ENCODE assay signal across 8 mouse cellular contexts in the genomic region with DNA sequence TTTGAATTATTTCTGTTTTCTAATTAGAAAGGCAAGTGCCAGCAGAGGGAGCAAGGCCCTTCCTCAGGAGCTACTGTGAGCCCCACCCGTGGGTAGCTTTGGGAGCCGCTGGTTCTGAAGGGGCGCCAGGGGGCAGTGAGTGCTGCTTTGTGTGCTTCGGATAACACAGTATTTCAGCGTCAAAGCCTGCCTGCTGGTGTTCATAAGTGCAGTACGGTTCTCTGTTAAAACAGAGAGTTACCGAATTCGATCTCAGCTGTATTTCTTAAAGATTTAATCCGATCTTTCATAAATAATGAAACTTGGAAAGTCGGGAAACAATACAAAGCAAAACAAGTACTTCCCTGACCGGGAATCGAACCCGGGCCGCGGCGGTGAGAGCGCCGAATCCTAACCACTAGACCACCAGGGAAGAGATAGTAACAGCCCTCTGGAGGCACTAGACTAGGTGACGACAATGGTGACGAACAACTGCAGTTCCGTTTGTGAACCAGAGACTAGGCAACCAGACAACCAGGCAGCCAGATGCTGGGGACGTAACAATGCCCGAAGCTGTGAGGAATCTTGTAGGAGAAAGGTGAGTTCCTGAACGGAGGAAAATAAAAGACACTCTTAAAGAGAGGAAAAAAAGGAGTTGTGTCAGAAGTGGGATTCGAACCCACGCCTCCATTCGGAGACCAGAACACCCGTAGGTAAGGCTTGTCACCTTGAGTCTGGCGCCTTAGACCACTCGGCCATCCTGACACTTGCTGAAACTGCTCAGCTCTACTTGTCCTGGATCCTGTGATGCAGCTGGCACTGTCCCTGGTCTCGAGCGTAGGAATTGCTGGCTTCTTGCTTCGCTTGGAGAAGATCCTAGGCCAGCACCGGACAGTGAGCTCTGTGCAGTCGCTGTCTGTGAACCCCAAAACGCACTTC. TPM values are rescaled to one million over a fixed set of nuclear protein-coding genes. Genes with fewer than 3 reads are reported as not detected.
DNase-seq lines count a peak whose midpoint lies in the region; ATAC-seq and TF ChIP-seq lines count a peak whose summit lies in the region.

No protein-coding gene starts in this region.

- in situ Hi-C loops in ES-E14 (cut with MboI; ENCODE audit: low sequenced_read_pairs in 2 of 2, unreplicated experiment in 2 of 2): no loop called here

- WGBS in forebrain, embryonic 15.5 days: under 1% methylated on average over 36 of the region's 36 CpGs
- WGBS in lung, adult 2 months: under 1% methylated on average over 36 of the region's 36 CpGs

- TF ChIP-seq POLR2A in lung, adult 2 months (IDR thresholded peaks at IDR 0.05; ENCODE audit: borderline replicate concordance, extremely low read depth, low read depth, low read length): peak; percentile 46; the same call in 1 of the 2 replicates

- H3K4me2 ChIP-seq in forebrain, embryonic 15.5 days (replicated peaks): peak overlapping the region; percentile 74

- no peaks in the 10 kb centered on the region for H3K36me3 ChIP-seq in ES-E14 (ENCODE audit: control insufficient read depth, insufficient read depth, low read length, poor library complexity, severe bottlenecking)
- no peaks in the 10 kb centered on the region for H3K36me3 ChIP-seq in forebrain, embryonic 15.5 days

- H3K9me3 ChIP-seq in ES-E14 (ENCODE audit: control insufficient read depth, insufficient read depth, low read depth, low read length): no peaks in the 10 kb centered on the region
- no peaks in the 10 kb centered on the region for H3K9me3 ChIP-seq in forebrain, embryonic 15.5 days

- peak; percentile 97 for DNase-seq in ES-E14 (ENCODE audit: low read depth, low spot score)
- DNase-seq in cerebellum, adult 11-12 months: peak; percentile 96
- DNase-seq in heart, postnatal 25 days (ENCODE audit: low spot score): peak; percentile 92
- peak; percentile 98 to 100 for DNase-seq in layer of hippocampus, adult 18-20 months (ENCODE audit: low spot score in 2 of 2)
- DNase-seq in lung, adult 2 months: peak; percentile 99
- peak; percentile 86 to 94 for DNase-seq in thymus, adult 18-20 months

- H3K27me3 ChIP-seq in forebrain, embryonic 15.5 days: no peaks in the 10 kb centered on the region

- H3K9ac ChIP-seq in ES-E14 (ENCODE audit: insufficient read depth, low read depth, low read length, poor library complexity, severe bottlenecking): peak overlapping the region; percentile 64
- H3K9ac ChIP-seq in forebrain, embryonic 15.5 days (replicated peaks): peak overlapping the region; percentile 52

- ATAC-seq in forebrain, embryonic 15.5 days (replicated peaks): peak; percentile 89
- ATAC-seq in neutrophil, adult 5-6 weeks (ENCODE audit: extremely low read depth, insufficient number of reproducible peaks, low FRiP score, poor library complexity, severe bottlenecking): peak; percentile 85

- intact Hi-C loops in heart, postnatal 25 days (cut with DNase I): loop anchor here (5.0 to 10.0 kb wide), 3 partner anchors 125 to 200 kb away; partner anchors contain the start of genes Cnot8 and Olfr331

- peak overlapping the region; percentile 70 to 71 for H3K4me3 ChIP-seq in ES-E14 (ENCODE audit: insufficient read depth in 1 of 2, low read depth in 1 of 2, low read length in 2 of 2, poor library complexity in 1 of 2, severe bottlenecking in 1 of 2)
- H3K4me3 ChIP-seq in forebrain, embryonic 15.5 days: peak overlapping the region; percentile 73
- H3K4me3 ChIP-seq in lung, adult 2 months (replicated peaks; ENCODE audit: extremely low read depth, low read depth, low read length): peak overlapping the region; percentile 75

- no peak overlapping the region; the same call in 1 of the 2 replicates for H3K27ac ChIP-seq in ES-E14 (ENCODE audit: insufficient read depth, low read depth, low read length, poor library complexity, severe bottlenecking)
- H3K27ac ChIP-seq in forebrain, embryonic 15.5 days (replicated peaks): peak overlapping the region; percentile 89

- TF ChIP-seq CTCF in lung, adult 2 months (IDR thresholded peaks at IDR 0.05; ENCODE audit: insufficient read depth, low read length): peak; percentile 69

- H3K4me1 ChIP-seq in ES-E14 (ENCODE audit: control insufficient read depth in 2 of 2, insufficient read depth in 2 of 2, low read length in 2 of 2, poor library complexity in 1 of 2): 0 out of 4 replicates have a peak, but pooled peaks cover 0 to 2% of the 10 kb centered on the region in 2 experiments
- peaks cover 14% of the 10 kb centered on the region for H3K4me1 ChIP-seq in forebrain, embryonic 15.5 days
- peaks cover 5% of the 10 kb centered on the region for H3K4me1 ChIP-seq in lung, adult 2 months (ENCODE audit: control insufficient read depth, insufficient read depth, low read length)

TF ChIP-seq in ES-E14, 5 proteins besides CTCF, POLR2A, EP300 and RAD21:
- TF ChIP-seq ZNF384 (IDR thresholded peaks at IDR 0.05; ENCODE audit: low read depth, low read length) (no peak), MAFK (IDR thresholded peaks at IDR 0.05; ENCODE audit: insufficient read depth, low read depth, low read length) (peak; percentile 81), HCFC1 (IDR thresholded peaks at IDR 0.05; ENCODE audit: borderline replicate concordance, insufficient read depth, low read length) (peak; percentile 64; the same call in 1 of the 2 replicates)

RNA-seq across cellular contexts. Expression of gene Zfp692, which starts 4.8 kb away (rescaled TPM):
- total RNA-seq in ES-E14 (2012; rRNA removed): 28.0 and 43.2 TPM in 2 replicates
- 34.0 and 34.3 TPM in 2 replicates for polyA plus RNA-seq in forebrain, embryonic 15.5 days (2015; fragmentation: Nextera tagmentation; extraction: Ambion mirVana)
- 1 to 10 TPM; 3.7 to 4.1 TPM for total RNA-seq in heart, postnatal 25 days (2021)
- 10 to 100 TPM; 24.4 to 25.9 TPM for total RNA-seq in layer of hippocampus, adult 18-20 months (2021)
- 17.0 and 24.1 TPM in 2 replicates for polyA plus RNA-seq in lung, adult 2 months (2012; rRNA removed)
- 18.3 and 21.7 TPM in 2 replicates for total RNA-seq in neutrophil, adult 5-6 weeks (2017)

RNA-seq across cellular contexts. Expression of gene 4930438A08Rik, which starts 27.5 kb away (rescaled TPM):
- total RNA-seq in ES-E14 (2012; rRNA removed): 0.09 TPM in 1 of 2 replicates, not detected in the other
- polyA plus RNA-seq in forebrain, embryonic 15.5 days (2015; fragmentation: Nextera tagmentation; extraction: Ambion mirVana): not detected in 2 replicates
- not detected for total RNA-seq in heart, postnatal 25 days (2021)
- total RNA-seq in layer of hippocampus, adult 18-20 months (2021): not detected
- polyA plus RNA-seq in lung, adult 2 months (2012; rRNA removed): 0.12 TPM in 1 of 2 replicates, not detected in the other
- total RNA-seq in neutrophil, adult 5-6 weeks (2017): 0.98 TPM in 1 of 2 replicates, not detected in the other

RNA-seq across cellular contexts. Expression of gene Zfp672, which starts 28.0 kb away (rescaled TPM):
- 9.5 and 11.7 TPM in 2 replicates for total RNA-seq in ES-E14 (2012; rRNA removed)
- 39.0 and 40.6 TPM in 2 replicates for polyA plus RNA-seq in forebrain, embryonic 15.5 days (2015; fragmentation: Nextera tagmentation; extraction: Ambion mirVana)
- 10 to 100 TPM; 42.9 to 43.5 TPM for total RNA-seq in heart, postnatal 25 days (2021)
- 10 to 100 TPM; 43.4 to 43.5 TPM for total RNA-seq in layer of hippocampus, adult 18-20 months (2021)
- polyA plus RNA-seq in lung, adult 2 months (2012; rRNA removed): 30.2 and 30.6 TPM in 2 replicates
- 27.3 and 36.1 TPM in 2 replicates for total RNA-seq in neutrophil, adult 5-6 weeks (2017)

RNA-seq across cellular contexts. Expression of gene Sh3bp5l, which starts 28.4 kb away (rescaled TPM):
- 26.9 and 28.9 TPM in 2 replicates for total RNA-seq in ES-E14 (2012; rRNA removed)
- 50.7 and 54.9 TPM in 2 replicates for polyA plus RNA-seq in forebrain, embryonic 15.5 days (2015; fragmentation: Nextera tagmentation; extraction: Ambion mirVana)
- 10 to 100 TPM; 33.7 to 35.1 TPM for total RNA-seq in heart, postnatal 25 days (2021)
- total RNA-seq in layer of hippocampus, adult 18-20 months (2021): 10 to 100 TPM; 48.9 to 55.4 TPM
- 29.4 and 36.5 TPM in 2 replicates for polyA plus RNA-seq in lung, adult 2 months (2012; rRNA removed)
- 20.5 and 34.0 TPM in 2 replicates for total RNA-seq in neutrophil, adult 5-6 weeks (2017)
